Mouse (Mus musculus) CD8-positive naive resting alpha-beta T cell, adult 2 months (primary cell): ENCODE data around the gene Klf1.

Experiments used
- DNase-seq, 2 experiments: peaks; one replicate each; pipeline ENCODE4 v3.0.0; 2022; ENCODE audit warnings: low read depth in 2 of 2, low spot score in 2 of 2

Gene Klf1

DNA sequence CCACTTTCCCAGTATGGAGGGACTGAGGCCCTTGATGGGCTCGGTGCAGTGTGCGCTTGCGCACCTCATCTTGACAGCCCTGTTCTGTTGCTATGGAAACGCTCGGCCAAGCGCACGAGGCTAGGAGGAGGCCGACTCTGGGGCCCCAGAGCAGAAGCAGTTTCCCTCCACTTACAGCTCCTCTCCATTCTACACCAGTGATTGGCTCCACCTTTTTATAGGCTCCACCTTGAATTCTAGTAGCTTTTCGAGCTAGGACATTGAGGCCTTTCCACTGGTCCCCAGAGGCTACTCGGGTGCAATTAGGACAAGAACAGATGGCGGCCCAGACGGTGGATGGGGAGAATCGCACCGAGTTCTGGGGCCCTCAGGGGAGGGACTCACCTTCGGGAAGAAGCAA is 33.1 kb downstream of the Klf1 start:
- no peak for DNase-seq

DNA sequence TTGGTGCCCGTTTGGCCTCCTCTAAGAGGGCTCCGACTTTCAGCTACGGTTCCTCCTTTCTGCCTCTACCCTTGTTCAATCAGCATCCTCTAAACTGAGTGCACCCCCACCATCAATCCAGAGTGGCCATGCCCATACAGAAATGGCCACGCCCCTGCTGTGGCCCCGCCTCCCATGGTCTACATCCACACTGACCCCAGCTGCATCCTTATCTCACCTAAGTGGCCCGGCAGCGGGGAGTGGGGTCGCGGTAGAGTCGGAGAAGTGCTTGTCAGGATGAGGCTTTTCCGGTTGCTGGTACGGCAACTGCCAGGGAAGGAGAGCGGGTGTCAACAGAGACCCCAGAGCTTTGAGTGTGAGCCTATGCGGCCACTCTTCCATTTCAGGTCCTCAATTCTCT is 33.8 kb downstream of the Klf1 start:
- DNase-seq = no peak

DNA sequence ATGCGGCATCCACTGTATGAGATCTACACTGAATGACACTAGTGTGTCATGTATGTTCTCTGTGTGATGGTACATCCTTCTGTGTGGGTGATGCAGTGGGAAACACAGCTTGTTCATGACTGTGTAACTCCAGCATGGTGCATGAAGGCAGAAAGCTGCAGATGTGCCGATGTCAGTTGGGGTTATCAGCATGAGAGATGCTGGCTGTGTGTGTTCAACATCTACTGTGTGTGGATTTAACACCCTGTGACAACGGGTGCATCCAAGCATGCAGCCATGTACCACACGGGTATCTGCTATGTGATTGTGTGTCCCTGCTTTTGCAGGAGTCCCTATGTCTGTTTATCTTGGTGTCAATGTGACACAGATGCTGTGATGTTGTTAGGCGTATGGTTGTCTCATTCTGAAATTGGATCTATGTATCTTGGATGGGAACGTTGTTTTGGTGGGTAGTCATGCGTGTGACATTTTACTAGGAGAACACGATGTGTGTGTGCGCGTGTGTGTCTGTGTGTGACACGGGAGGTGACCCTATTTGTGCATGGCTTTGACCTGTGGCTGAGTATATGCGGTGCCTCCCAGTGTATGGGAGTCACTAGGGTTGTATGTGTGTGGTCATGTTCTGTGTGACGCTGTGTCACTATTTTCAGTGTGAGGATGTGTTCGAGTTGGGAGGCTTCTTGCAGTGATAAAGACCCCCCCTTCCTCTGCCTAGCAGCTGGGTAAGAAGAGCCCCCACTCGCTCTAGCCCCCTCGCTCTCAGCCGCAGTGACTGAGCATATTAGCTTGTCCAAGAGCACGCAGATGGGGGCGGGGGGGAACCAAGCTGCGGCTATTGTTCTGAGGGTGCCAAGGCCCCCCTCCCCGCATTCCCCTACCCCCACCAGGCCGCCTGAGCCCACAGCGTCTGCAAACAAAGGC is 34.6 kb downstream of the Klf1 start:
- no peak for DNase-seq

DNA sequence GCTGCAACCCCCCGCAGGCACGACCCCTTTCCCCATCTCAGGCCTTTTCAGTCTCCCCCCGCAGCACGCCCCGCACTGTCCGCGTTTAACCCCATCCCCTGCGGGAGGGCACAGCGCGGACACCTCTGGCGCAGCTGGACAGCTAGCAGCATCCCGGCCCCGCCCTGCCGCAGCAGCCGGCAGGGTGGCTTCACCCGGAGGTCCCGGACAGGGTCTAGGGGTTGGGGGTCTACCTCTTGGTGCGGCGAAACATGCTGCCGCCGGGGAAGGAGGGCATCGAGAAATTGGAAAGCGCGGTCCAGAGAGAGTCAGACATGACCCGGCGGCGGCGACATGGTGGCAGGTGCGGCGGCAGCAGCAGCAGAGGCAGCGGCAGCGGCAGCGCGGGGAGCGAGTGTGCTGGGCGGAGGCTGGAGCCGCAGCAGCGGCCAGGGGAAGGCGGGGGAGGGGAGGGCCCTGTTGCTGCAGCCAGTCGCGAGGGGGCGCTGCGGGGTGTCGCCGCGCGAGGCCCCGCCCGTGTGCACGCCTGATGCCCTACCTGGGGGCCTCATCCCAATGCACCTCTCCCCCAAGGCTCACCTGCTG is 35.3 kb downstream of the Klf1 start, which contains the start of gene Mast1:
Mast1 (minus strand) TSS at position 398 of the 585 bp plus-strand sequence.
- DNase-seq = peak; percentile 37 to 50

DNA sequence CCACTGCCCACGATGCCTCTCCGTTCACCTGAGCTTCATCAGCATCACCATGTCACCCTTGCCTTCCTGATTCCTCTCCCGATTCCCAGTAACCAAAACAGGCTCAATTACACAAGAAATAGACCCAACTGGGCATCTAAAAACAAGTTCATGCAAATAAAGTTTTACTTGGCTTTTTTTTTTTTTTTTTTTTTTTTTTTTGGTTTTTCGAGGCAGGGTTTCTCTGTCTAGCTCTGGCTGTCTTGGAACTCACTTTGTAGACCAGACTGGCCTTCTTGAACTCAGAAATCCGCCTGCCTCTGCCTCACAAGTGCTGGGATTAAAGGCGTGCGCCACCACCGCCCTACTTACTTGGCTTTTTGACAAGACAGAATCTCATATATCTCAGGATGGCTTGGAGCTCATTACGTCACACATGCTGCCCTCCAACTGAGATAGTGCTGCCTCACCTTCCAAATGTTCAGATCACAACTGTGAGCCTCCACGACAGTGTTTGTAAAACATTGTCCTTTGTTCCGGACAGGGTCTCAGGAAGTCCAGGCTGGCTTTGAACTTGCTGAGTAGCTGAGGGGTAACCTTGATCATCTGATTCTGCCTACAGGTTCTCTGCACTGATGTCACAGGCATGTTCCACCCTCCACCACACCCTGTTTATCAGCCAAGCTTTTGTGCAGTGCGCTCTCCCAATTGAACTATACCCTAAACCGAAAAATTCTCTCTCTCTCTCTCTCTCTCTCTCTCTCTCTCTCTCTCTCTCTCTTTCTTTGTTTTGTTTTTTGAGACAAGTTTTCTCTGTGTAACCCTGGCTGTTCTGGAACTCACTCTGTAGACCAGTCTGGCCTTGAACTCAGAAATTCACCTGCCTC is 36.1 kb downstream of the Klf1 start:
- no peak for DNase-seq

DNA sequence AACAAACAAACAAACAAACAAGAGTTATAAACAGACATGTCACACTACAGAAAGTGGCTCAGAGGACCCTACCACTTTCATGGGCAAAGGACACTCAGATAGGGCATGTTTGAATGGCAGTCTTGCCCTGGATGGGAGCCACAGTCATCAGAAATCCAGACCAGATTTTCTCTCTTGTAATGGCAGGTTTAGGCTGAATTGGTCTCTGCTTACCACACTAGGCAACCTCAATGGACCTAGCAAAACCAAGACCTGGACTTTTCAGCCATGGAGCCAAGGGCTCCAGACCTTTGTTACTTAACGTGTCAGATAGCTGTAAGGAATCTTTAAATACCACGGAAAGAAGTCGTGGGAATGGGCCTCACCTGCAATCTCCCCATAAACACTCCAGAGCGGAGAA is 42.0 kb downstream of the Klf1 start:
- DNase-seq = no peak

DNA sequence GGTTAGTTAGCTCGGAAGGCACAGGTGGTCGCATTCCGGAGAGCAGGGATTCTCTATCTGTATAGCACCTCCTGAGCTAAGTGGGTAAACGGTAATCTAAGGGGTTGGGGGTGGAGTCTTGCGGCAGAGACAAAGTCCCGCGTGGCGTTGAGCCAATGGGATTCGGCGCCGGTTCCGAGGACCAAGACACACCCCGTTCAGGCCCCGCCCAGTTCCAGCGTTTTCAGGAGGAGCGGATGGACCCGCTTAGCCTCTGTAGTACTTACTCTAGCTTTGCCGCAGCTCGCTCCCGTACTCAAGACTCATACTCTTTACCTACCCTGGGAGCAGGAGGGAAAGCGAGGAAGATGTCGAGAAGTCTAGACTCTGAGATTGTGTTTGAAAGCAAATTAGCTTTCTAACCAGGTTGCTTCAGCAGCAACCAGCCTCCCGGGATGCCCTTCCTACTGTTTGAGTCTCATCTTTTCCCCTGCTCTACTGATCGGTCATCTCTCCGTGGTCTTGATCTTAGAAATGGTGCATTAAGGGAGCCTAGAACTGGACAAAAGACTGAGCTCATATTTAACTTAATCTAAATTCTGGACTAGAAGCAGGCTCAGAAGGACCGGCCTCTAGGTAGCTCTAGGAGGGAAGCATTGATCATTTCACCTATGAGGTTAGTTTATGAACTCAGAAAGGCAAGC is 42.9 kb downstream of the Klf1 start:
- DNase-seq = peak in 1 of 2 experiments; percentile 28

DNA sequence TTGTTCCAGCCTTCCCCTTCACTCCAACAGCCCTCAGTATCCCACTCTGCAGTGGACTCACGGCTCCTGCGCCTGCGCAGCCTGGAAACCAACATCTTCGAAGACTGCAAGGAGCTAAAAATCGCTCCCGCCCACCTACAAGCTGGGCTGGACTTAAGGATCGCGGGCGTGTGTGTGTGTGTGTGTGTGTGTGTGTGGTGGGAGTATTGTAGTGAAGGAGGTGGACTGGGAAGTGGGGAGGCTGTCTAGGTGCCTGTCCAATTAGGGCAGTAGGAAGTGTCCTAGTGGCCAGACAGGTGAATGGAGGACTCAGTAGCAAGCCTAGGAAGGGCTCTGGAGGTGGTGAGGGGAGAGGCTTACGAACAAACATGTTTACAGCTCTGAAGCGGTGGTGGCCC is 43.5 kb downstream of the Klf1 start:
- no peak for DNase-seq

DNA sequence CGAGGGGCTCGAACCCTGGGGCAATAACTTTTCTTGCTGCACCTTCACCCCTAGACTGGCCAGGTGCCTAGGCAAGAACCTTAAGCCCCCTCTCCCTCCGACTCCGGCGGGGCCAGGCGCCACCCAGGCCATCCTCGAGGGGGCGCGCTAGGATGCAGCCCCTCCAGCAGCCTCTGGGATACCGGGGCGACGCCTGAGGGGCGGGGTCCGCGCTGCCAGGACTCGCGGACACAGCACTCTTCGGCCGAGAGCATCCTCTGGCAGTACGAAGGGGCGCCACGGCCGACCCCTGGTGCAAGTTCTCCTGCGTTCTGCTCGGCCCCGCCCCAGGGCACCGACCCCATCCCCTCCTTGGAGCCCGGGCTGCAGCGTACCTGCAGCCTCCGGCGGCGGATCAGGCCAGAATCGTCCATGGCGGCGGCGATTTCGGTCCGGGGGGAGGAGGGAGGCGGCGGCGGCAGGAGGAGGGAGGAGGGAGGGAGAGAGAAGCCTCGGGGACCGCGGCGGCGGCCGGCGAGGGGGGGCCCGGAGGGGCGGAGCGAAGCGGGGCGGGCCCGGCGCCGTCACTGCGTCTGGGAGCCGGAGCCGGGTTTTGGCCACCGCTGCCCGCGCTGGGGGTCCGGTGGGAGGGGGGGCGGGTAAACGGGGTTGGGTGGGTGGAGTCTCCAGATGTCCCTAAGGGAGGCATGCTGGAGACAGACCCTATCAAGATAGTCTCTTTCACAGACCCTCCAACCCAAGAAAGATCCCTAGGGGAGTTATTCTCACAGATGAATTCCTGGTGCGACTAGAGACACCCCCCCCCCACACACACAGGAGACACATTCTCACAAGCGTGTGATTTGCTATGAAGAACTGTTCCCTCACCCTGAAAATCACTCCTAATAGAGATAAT is 44.2 kb downstream of the Klf1 start:
- DNase-seq = peak in 1 of 2 experiments; percentile 41

DNA sequence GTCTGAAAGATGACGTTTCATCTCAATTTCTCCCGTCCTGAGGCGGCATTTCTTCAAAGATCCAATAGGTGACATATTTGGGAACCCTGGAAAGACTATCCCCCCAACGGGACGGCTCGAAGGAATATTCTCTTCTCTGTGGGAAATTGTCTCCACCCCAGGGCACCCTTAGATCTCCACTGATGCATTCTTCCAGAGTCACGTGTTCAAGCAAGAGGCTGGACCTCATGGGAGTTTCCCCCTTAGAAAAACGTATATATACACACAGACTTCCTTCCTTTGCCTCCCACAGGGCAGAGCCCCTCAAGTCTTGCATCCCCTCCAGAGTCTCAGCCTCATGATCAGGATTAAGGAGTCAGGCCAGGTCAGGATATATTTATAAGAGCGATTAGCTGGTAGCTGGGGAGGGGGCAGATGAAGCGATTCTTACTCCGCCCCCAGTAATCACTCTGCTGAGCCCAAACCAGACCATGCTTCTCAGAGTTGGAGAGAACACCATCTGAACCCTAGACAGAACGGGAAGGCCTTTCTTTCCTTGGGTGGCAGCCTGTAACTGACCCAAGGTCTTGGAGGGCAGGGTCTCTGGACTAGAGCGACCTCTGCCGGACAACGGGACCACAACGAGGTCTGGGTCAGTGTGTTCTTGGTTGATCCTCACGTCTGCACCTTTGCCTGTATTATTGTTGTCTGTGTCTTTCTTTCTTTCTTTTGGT is 45.0 kb downstream of the Klf1 start, which contains the start of gene Rtbdn:
Rtbdn (plus strand) TSS at position 464 of the 713 bp plus-strand sequence.
- DNase-seq = no peak

DNA sequence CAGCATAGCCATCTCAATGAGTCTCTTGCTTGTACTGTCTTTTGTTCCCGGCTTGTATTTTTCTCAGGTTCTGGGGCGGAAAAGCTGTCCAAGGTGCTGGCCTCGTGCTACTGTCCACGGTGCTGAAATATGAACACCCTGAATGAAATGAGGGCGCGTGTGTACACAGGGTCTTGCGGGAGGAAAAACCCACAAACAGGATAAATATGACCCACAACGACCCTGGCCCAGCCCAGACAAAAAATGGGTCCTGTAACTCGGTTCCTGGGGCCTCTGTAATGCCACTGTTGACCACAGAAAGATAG is 45.5 kb downstream of the Klf1 start:
- no peak for DNase-seq

DNA sequence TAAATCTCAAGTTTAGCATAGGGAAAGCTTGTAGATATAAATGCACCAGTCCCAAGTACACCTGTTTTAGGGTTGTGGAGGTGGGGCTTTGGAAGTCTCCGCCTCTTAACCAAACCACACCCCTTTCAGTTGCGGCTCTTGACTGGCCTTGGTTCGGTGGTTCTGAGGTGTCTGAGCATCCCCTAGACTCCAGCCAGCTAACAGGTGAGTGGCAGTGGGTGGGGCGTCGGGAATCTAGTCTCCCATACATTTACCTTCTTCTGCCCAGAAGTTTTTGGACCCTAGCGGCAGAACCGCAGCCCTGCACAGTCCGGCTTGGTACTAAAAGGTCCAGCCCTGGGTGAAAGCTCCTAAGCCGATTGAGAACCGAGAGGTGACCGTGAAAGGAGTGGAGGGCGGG is 48.0 kb downstream of the Klf1 start:
- no peak for DNase-seq

DNA sequence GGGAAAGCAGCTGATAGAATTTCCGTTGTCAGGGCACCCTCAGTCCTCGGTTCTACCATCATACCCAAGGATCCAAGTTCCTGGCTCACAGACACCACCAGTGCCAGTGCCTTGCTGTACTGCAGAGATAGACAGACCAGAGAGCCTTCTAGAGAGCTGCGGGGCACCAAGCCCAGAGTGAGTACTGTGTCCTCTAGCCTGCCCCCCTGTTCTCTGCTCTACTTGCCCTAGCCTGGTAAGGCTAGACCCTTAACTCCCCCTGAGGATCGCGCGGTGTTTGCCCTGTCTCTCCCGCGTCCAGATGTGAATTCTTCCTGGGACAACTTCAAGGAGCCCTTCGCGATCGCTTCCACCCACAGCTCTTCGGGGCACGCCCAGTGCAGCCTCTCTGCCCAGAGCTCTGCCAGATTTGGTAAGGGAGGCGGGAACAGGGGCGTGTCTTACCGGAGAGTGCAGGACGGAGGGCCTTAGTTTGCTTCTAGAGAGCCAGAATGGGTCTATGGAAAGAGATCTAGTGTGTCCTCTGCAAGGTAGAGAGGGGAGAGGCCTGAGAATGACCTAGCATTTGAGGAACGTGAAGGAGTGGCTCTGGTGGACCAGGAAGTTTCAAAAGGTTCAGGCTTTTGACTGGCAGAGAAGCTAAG is 51.0 kb downstream of the Klf1 start:
- no peak for DNase-seq
